Mouse (Mus musculus) megakaryocyte, embryonic 14.5 days (primary cell): Measurements from ENCODE around the gene Flt3l. TPM values are rescaled to one million over a fixed set of nuclear protein-coding genes. Genes with fewer than 3 reads are reported as not detected.

Experiments used
- H3K27me3 ChIP-seq: replicated peaks from 2 replicates; pipeline ENCODE3; 2012; ENCODE audit warnings: inconsistent platforms
- H3K36me3 ChIP-seq: replicated peaks from 2 replicates; pipeline ENCODE3; 2012; ENCODE audit warnings: low read length, inconsistent platforms, mixed read lengths
- H3K4me1 ChIP-seq: 2 replicates; pipeline ENCODE4 v1.6.1; 2012; ENCODE audit warnings: inconsistent platforms
- H3K4me3 ChIP-seq: replicated peaks from 2 replicates; pipeline ENCODE3; 2012; ENCODE audit warnings: moderate library complexity, mild to moderate bottlenecking, inconsistent platforms
- H3K9me3 ChIP-seq: 2 replicates; pipeline ENCODE4 v1.6.1; 2012; ENCODE audit warnings: inconsistent platforms
- FLI1 ChIP-seq: IDR thresholded peaks from 2 replicates; pipeline ENCODE4 v1.6.1; 2012; ENCODE audit warnings: low read length, inconsistent platforms, mixed read lengths
- GATA1 ChIP-seq: IDR thresholded peaks from 3 replicates; pipeline ENCODE4 v1.6.1; 2012; ENCODE audit warnings: mixed read lengths, low read length, inconsistent platforms, borderline replicate concordance
- polyA plus RNA-seq: library from polyadenylated mRNA; stranded (reverse); fragments of >175 nt; gene quantifications from 2 replicates; pipeline ENCODE4 v1.2.3, GENCODE M21; 2012; ENCODE audit warnings: low replicate concordance; ENCODE audit not compliant: insufficient read depth

The Flt3l gene
- polyA plus RNA-seq, 1 experiment = 78.6 TPM

DNA sequence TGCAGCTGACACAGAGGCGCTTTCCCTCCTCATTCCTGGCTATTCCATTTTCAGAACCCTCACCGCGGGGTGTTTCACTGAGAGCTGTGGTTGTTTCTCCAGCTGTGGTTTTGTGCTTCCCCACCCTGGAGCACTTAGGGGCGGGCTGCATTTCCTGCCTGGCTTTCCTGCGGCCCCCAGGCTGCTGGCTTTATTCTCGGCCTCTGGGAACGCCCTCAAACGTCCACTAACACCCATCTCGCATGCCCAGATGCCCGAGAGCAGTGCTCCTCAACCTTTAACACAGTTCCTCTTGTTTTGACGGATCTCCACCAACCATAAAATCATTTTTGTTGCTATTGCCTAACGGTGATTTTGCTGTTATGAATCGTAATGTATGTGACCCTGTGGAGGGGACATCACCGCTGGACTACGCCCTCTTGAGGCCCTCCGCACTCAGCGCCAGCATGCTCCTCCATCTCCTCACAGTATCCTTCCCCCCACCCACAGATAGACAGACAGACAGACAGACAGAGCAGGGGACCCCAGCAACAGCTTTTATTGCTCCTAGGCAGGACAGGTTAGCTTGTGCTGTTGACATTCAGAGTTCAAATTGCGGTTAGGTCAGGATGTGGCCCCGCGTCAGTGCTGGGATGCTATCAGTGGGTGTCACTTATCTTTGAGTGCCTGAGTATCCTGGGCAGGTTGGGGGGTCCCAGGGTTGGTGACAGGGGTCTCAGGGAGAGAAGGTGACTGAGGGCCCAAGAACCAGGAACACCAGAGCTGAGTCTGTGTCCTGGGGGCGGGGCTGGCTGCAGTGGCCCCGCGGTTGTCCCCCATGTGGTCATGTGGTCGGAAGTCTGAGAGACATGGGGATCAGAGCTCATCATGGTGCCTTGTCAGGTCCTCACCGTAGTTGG lies 53.6 kb downstream of the Flt3l start:
- Histone ChIP-seq H3K9me3 (peaks cover 14% of the 10 kb centered on the region), H3K36me3 (peaks cover 21% of the 10 kb centered on the region), H3K27me3 (peaks cover 26% of the 10 kb centered on the region), H3K4me1 (peaks cover 73% of the 10 kb centered on the region), H3K4me3 (peak overlapping the region; percentile 87)
- TF ChIP-seq GATA1 = no peak
- TF ChIP-seq FLI1 = 0 out of 2 replicates have a peak, but pooled peaks have one; percentile 38

DNA sequence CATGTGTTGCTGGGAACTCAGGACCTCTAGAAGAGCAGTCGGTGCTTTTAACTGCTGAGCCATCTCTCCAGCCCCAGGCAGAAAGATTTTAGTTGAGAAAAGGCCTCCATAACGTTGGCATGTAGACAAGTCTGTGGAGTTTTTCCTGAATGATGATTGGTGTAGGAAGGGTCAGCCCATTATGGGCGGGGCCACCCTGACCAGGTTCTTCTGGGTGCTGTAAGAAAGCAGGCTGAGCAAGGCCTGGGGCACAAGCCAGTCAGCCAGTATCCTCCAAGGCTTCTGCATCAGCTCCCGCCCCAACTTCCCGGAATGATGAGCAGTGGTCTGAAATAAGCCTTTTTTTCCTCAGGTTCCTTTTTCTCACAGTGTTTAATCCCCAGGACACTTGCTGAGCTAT lies 55.2 kb downstream of the Flt3l start:
- no peak overlapping the region for H3K4me3 ChIP-seq
- peaks cover 62% of the 10 kb centered on the region for H3K4me1 ChIP-seq
- H3K27me3 ChIP-seq = peaks cover 12% of the 10 kb centered on the region
- H3K9me3 ChIP-seq = peaks cover 8% of the 10 kb centered on the region
- peaks cover 32% of the 10 kb centered on the region for H3K36me3 ChIP-seq
- TF ChIP-seq FLI1 (no peak), GATA1 (no peak)

DNA sequence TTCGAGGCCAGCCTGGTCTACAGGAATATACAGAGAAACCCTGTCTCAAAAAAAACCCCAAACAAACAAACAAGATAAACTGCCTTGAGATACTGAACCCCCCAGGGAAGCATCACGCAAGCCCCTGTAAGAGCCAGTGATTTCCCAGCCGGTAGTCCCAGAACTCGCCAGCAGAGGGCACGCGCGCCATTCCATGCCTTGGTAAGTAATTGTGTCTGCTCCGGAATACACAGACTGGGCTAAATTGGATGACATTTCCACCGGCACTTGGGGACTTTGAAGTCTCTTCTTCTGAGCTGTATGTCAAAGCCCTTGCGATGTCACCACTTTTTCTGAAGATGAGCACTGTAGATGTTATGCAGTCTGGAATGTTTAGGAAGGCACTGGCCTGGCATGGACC lies 56.4 kb downstream of the Flt3l start:
- TF ChIP-seq GATA1 (no peak), FLI1 (no peak)
- H3K27me3 ChIP-seq = peaks cover 5% of the 10 kb centered on the region
- peaks cover 5% of the 10 kb centered on the region; the same call in 1 of the 2 replicates for H3K9me3 ChIP-seq
- no peak overlapping the region for H3K4me3 ChIP-seq
- peaks cover 41% of the 10 kb centered on the region for H3K36me3 ChIP-seq
- peaks cover 65% of the 10 kb centered on the region for H3K4me1 ChIP-seq

Other genes starting within 250 kb of the Flt3l start
- 249 and 952 TPM in 2 replicates for gene Med25, start 243.7 kb downstream of the Flt3l start, polyA plus RNA-seq
- gene Fuz, start 240.4 kb downstream of the Flt3l start, polyA plus RNA-seq = 69.9 and 126 TPM in 2 replicates
- gene Ap2a1, start 206.9 kb downstream of the Flt3l start, polyA plus RNA-seq = 137 and 235 TPM in 2 replicates
- 0.62 TPM in 1 of 2 replicates, not detected in the other for gene Tsks, start 193.2 kb downstream of the Flt3l start, polyA plus RNA-seq
- 0.82 TPM in 1 of 2 replicates, not detected in the other for gene Cpt1c, start 161.6 kb downstream of the Flt3l start, polyA plus RNA-seq
- 7.0 and 74.9 TPM in 2 replicates for gene Prmt1, start 149.9 kb downstream of the Flt3l start, polyA plus RNA-seq
- 44.2 and 87.0 TPM in 2 replicates for gene Irf3, start 138.8 kb downstream of the Flt3l start, polyA plus RNA-seq
- 44.7 and 73.7 TPM in 2 replicates for gene Bcl2l12, start 137.7 kb downstream of the Flt3l start, polyA plus RNA-seq
- gene Scaf1, start 120.1 kb downstream of the Flt3l start, polyA plus RNA-seq = 219 and 387 TPM in 2 replicates
- gene Rras, start 118.5 kb downstream of the Flt3l start, polyA plus RNA-seq = 26.5 and 83.1 TPM in 2 replicates
- 63.6 and 73.6 TPM in 2 replicates for gene Prr12, start 83.6 kb downstream of the Flt3l start, polyA plus RNA-seq
- 150 and 186 TPM in 2 replicates for gene Nosip, start 74.0 kb downstream of the Flt3l start, polyA plus RNA-seq
- gene Prrg2, start 73.8 kb downstream of the Flt3l start, polyA plus RNA-seq = 91.5 and 106 TPM in 2 replicates
- gene Rcn3, start 44.2 kb downstream of the Flt3l start, polyA plus RNA-seq = 1.7 TPM in 1 of 2 replicates, not detected in the other
- gene Fcgrt, start 32.6 kb downstream of the Flt3l start, polyA plus RNA-seq = 28.9 and 70.0 TPM in 2 replicates
- 39.7 and 217 TPM in 2 replicates for gene Rps11, start 12.0 kb downstream of the Flt3l start, polyA plus RNA-seq
- 3,981 and 5,869 TPM in 2 replicates for gene Rpl13a, start 7.7 kb downstream of the Flt3l start, polyA plus RNA-seq
- gene Gm45713, start 201 bp downstream of the Flt3l start, polyA plus RNA-seq = 2.1 and 9.4 TPM in 2 replicates
- gene Pih1d1, start 17.9 kb upstream of the Flt3l start, polyA plus RNA-seq = 35.3 and 64.9 TPM in 2 replicates
- 56.7 and 76.4 TPM in 2 replicates for gene Aldh16a1, start 18.2 kb upstream of the Flt3l start, polyA plus RNA-seq
- gene Slc17a7, start 27.5 kb upstream of the Flt3l start, polyA plus RNA-seq = 0.06 TPM in 1 of 2 replicates, not detected in the other
- not detected in 2 replicates for gene Gfy, start 43.1 kb upstream of the Flt3l start, polyA plus RNA-seq
- gene Pth2, start 44.6 kb upstream of the Flt3l start, polyA plus RNA-seq = not detected in 2 replicates
- gene Ccdc155, start 68.5 kb upstream of the Flt3l start, polyA plus RNA-seq = not detected in 2 replicates
- 0.60 TPM in 1 of 2 replicates, not detected in the other for gene Dkkl1, start 75.7 kb upstream of the Flt3l start, polyA plus RNA-seq
- gene Tead2, start 79.3 kb upstream of the Flt3l start, polyA plus RNA-seq = not detected in 2 replicates
- gene Cd37, start 102.7 kb upstream of the Flt3l start, polyA plus RNA-seq = 212 and 263 TPM in 2 replicates
- gene Slc6a16, start 104.7 kb upstream of the Flt3l start, polyA plus RNA-seq = not detected in 2 replicates
- not detected in 2 replicates for gene Slc6a21, start 141.1 kb upstream of the Flt3l start, polyA plus RNA-seq
- gene Trpm4, start 197.3 kb upstream of the Flt3l start, polyA plus RNA-seq = 7.6 TPM in 1 of 2 replicates, not detected in the other
- gene Hrc, start 198.9 kb upstream of the Flt3l start, polyA plus RNA-seq = not detected in 2 replicates
- 0.79 TPM in 1 of 2 replicates, not detected in the other for gene Ppfia3, start 230.6 kb upstream of the Flt3l start, polyA plus RNA-seq
- gene Lin7b, start 234.2 kb upstream of the Flt3l start, polyA plus RNA-seq = 4.1 TPM in 1 of 2 replicates, not detected in the other